Comparison of ENCODE assay signal across 11 mouse cellular contexts in the genomic region with DNA sequence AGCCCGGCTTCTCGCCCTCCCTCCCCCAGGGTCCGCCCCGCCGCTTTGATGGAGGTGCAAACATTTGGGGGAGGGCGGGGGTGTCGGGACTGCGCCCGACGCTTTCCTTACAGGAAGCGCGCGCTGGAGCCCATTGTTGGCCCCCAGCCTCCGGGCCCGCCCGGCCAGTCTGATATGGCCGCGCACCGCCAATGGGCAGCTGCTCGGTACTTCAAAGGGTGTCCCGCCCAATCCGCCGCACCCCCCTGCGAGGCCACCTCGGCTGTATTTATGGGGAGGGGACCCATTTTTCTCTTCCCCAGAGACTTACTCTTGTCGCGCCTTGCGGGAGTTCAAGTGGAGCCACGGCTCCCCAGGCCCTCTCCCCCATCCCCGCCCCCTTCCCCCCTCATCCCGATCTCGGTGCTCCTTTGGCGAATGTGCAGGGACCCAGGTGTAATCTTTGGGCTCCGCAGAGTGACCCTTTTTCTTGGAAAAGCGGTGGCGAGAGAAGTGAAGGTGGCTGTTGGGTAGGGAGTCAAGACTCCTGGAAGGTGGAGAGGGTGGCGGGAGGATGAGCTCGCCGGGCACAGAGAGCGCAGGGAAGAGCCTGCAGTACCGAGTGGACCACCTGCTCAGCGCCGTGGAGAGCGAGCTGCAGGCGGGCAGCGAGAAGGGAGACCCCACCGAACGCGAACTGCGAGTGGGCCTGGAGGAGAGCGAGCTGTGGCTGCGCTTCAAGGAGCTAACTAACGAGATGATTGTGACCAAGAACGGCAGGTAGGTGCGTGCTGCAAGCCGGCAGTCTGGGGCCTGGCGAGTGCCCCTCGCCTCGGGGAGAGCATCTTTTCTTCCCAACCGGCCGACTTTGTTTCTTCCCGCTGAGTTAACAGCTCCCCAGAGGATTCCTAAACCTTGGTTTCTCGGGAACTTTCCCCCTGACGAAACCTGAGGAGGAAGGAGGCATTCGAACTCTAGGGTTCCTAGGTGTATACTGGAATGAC. TPM values are rescaled to one million over a fixed set of nuclear protein-coding genes. Genes with fewer than 3 reads are reported as not detected.
A peak's percentile ranks its signal among the peaks of the same experiment; 100 is the strongest.
DNase-seq lines count a peak whose midpoint lies in the region; ATAC-seq lines count a peak whose summit lies in the region.
"Had no signal": no experiment of that assay in that cellular context is flagged by ENCODE, and none has a peak within 500 bp of the region (broad histone marks: within the 10 kb centered on the region; RNA-seq: fewer than 3 reads in every experiment).

A gene (plus strand): TSS at position 446 of the 983 bp plus-strand sequence.

- H3K4me3 ChIP-seq in kidney, embryonic 14.5 days (ENCODE audit: low read length): peak within 1 kb of the TSS; percentile 35
- H3K4me3 ChIP-seq in embryonic facial prominence, embryonic 12.5 days: peak within 1 kb of the TSS; percentile 24
- peak within 1 kb of the TSS; percentile 23 for H3K4me3 ChIP-seq in hindbrain, embryonic 15.5 days
- H3K4me3 ChIP-seq: erythroblast, embryonic 14.5 days had no signal

- no peaks in the 10 kb centered on the region for H3K36me3 ChIP-seq in kidney, embryonic 14.5 days (ENCODE audit: control insufficient read depth, insufficient read depth, low read length)
- no peaks in the 10 kb centered on the region for H3K36me3 ChIP-seq in embryonic facial prominence, embryonic 12.5 days
- H3K36me3 ChIP-seq in hindbrain, embryonic 15.5 days: no peaks in the 10 kb centered on the region

- no peak within 1 kb of the TSS for H3K9ac ChIP-seq in kidney, embryonic 14.5 days (ENCODE audit: low read depth, low read length)
- H3K9ac ChIP-seq in embryonic facial prominence, embryonic 12.5 days: no peak within 1 kb of the TSS
- no peak within 1 kb of the TSS for H3K9ac ChIP-seq in hindbrain, embryonic 15.5 days

- H3K27ac ChIP-seq in kidney, embryonic 14.5 days (ENCODE audit: low read depth, low read length): no peak within 1 kb of the TSS
- no peak within 1 kb of the TSS for H3K27ac ChIP-seq in embryonic facial prominence, embryonic 12.5 days
- no peak within 1 kb of the TSS for H3K27ac ChIP-seq in hindbrain, embryonic 15.5 days (replicated peaks)

- H3K9me3 ChIP-seq in kidney, embryonic 14.5 days (ENCODE audit: control insufficient read depth, low read length): no peaks in the 10 kb centered on the region
- H3K9me3 ChIP-seq in embryonic facial prominence, embryonic 12.5 days: no peaks in the 10 kb centered on the region
- no peaks in the 10 kb centered on the region for H3K9me3 ChIP-seq in hindbrain, embryonic 15.5 days

- H3K4me1 ChIP-seq in kidney, embryonic 14.5 days (ENCODE audit: control insufficient read depth, insufficient read depth, low read length): peaks cover 14% of the 10 kb centered on the region
- H3K4me1 ChIP-seq in embryonic facial prominence, embryonic 12.5 days: peaks cover 16% of the 10 kb centered on the region; the same call in 1 of the 2 replicates
- H3K4me1 ChIP-seq in hindbrain, embryonic 15.5 days (replicated peaks): peaks cover 29% of the 10 kb centered on the region

- H3K4me2 ChIP-seq in kidney, embryonic 14.5 days (replicated peaks; ENCODE audit: low read depth, low read length): peak within 1 kb of the TSS; percentile 50
- H3K4me2 ChIP-seq in embryonic facial prominence, embryonic 12.5 days (replicated peaks): peak within 1 kb of the TSS; percentile 43
- peak within 1 kb of the TSS; percentile 50 for H3K4me2 ChIP-seq in hindbrain, embryonic 15.5 days

- under 1% methylated on average over 59 of the region's 65 CpGs for WGBS in kidney, embryonic 14.5 days
- WGBS in embryonic facial prominence, embryonic 12.5 days: under 1% methylated on average over 60 of the region's 65 CpGs
- WGBS in hindbrain, embryonic 15.5 days: 0% methylated on average over 63 of the region's 65 CpGs

- no peak for ATAC-seq in kidney, embryonic 14.5 days (ENCODE audit: low FRiP score, low TSS enrichment)
- ATAC-seq in embryonic facial prominence, embryonic 12.5 days (ENCODE audit: insufficient number of reproducible peaks, insufficient read depth, low FRiP score, low TSS enrichment): no peak
- no peak for ATAC-seq in hindbrain, embryonic 15.5 days (ENCODE audit: low FRiP score, low read depth)

- DNase-seq in kidney, postnatal 36 days: no peak
- DNase-seq in neural tube, embryonic 10.5 days (ENCODE audit: extremely low spot score, low spot score): peak; percentile 54
- DNase-seq in gastrocnemius, postnatal 4 days (ENCODE audit: low spot score in 2 of 2): no peak
- no peak for DNase-seq in right cerebral cortex, adult 2 months (ENCODE audit: low spot score in 2 of 2)
- no peak for DNase-seq in right cerebral cortex, postnatal 36 days (ENCODE audit: low spot score in 2 of 2)
- DNase-seq: right cerebral cortex, postnatal 25 days had no signal

- peaks cover 99% of the 10 kb centered on the region for H3K27me3 ChIP-seq in kidney, embryonic 14.5 days (ENCODE audit: control insufficient read depth, insufficient read depth, low read length)
- peaks cover 99% of the 10 kb centered on the region for H3K27me3 ChIP-seq in embryonic facial prominence, embryonic 12.5 days
- H3K27me3 ChIP-seq in hindbrain, embryonic 15.5 days: peaks cover 100% of the 10 kb centered on the region

RNA-seq across cellular contexts. Expression of the gene that starts here (rescaled TPM):
- polyA plus RNA-seq in kidney, embryonic 14.5 days (2014; fragmentation: Nextera tagmentation; extraction: Ambion mirVana): 0.31 and 0.33 TPM in 2 replicates
- polyA plus RNA-seq in embryonic facial prominence, embryonic 12.5 days (2016; fragmentation: Nextera tagmentation; extraction: Ambion mirVana): 0.88 and 0.95 TPM in 2 replicates
- 0.12 and 0.47 TPM in 2 replicates for polyA plus RNA-seq in hindbrain, embryonic 15.5 days (2015; fragmentation: Nextera tagmentation; extraction: Ambion mirVana)
- under 1 TPM; 0.25 to 0.36 TPM for total RNA-seq in gastrocnemius, postnatal 4 days (2021)
- total RNA-seq: MEL had no signal
- polyA plus RNA-seq: erythroblast, embryonic 14.5 days had no signal
